Mouse (Mus musculus) hindbrain, embryonic 11.5 days (tissue): ENCODE data around the gene Cd96. TPM values are rescaled to one million over a fixed set of nuclear protein-coding genes. Genes with fewer than 3 reads are reported as not detected.

Experiments
- ATAC-seq: fragments of 200-750 bp; cut with Nextera tagmentation; 2 replicates; pipeline ENCODE4 v1.8.0; 2017; ENCODE audit warnings: mild to moderate bottlenecking, moderate TSS enrichment, moderate library complexity; ENCODE audit not compliant: low FRiP score
- DNase-seq: peaks from one replicate; pipeline ENCODE4 v3.0.0-alpha.2; 2015; ENCODE audit warnings: low spot score
- H3K27ac ChIP-seq: fragments of 300-500 bp; sonication (generic); 2 replicates; pipeline ENCODE4 v1.5.1; 2014; ENCODE audit warnings: mild to moderate bottlenecking, low read depth, low read length
- H3K27me3 ChIP-seq: fragments of 300-500 bp; sonication (generic); 2 replicates; pipeline ENCODE4 v1.6.1; 2014; ENCODE audit warnings: mild to moderate bottlenecking, low read length, moderate library complexity, mixed read lengths; ENCODE audit not compliant: control insufficient read depth, insufficient read depth
- H3K36me3 ChIP-seq: fragments of 300-500 bp; sonication (generic); 2 replicates; pipeline ENCODE4 v1.6.1; 2014; ENCODE audit warnings: mild to moderate bottlenecking, low read length, moderate library complexity, mixed read lengths; ENCODE audit not compliant: control insufficient read depth, insufficient read depth
- H3K4me1 ChIP-seq: fragments of 300-500 bp; sonication (generic); replicated peaks from 2 replicates; pipeline ENCODE4 v1.6.1; 2014; ENCODE audit warnings: low read length, mixed read lengths; ENCODE audit not compliant: control insufficient read depth, insufficient read depth
- H3K4me2 ChIP-seq: fragments of 300-500 bp; sonication (generic); replicated peaks from 2 replicates; pipeline ENCODE4 v1.6.1; 2014; ENCODE audit warnings: mild to moderate bottlenecking, low read depth, low read length
- H3K4me3 ChIP-seq: fragments of 300-500 bp; sonication (generic); 2 replicates; pipeline ENCODE4 v1.5.1; 2014; ENCODE audit warnings: low read depth, low read length
- H3K9ac ChIP-seq: fragments of 300-500 bp; sonication (generic); 2 replicates; pipeline ENCODE4 v1.6.1; 2014; ENCODE audit warnings: low read depth, low read length
- H3K9me3 ChIP-seq: fragments of 300-500 bp; sonication (generic); 2 replicates; pipeline ENCODE4 v1.6.1; 2016; ENCODE audit warnings: low read length; ENCODE audit not compliant: control insufficient read depth
- WGBS: fragments of 180-500 bp; shearing (Covaris S2); extraction: QIAGEN DNeasy Blood & Tissue Kit; methylation state at CpG from one replicate; pipeline ENCODE4 v1.1.7; 2014; 5-methylcytosine and 5-hydroxymethylcytosine counted together
- polyA plus RNA-seq: library from polyadenylated mRNA; unstranded; fragments of >200 nt; fragmentation: Nextera tagmentation; extraction: Ambion mirVana; gene quantifications from 2 replicates; pipeline ENCODE4 v1.2.1, GENCODE M21; 2014

Cd96 gene
- polyA plus RNA-seq, 1 experiment from 2014 or later = 0.08 TPM

DNA sequence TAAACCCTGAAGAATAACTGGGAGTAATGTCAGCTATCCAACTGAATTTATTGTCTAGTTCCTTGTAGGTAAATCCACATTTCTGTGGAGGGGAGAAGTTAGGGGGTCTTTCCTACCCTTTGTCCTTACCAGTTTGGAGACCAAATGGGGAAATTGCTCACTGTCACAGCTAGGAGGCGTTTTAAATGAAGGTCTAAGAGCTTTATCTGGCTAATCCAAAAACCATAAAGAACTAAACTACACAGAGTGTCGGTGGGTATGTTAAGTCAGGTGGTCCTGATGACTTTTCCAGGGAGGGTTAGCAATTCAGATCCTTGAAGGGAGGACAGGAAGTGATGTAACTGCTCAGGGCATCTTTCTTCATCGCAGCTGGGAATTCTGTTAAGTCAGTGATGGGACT is 556 bp upstream of the Cd96 start:
- no peak overlapping the region for H3K4me2 ChIP-seq
- DNase-seq (no peak), ATAC-seq (no peak)
- no peaks in the 10 kb centered on the region for H3K4me1 ChIP-seq
- H3K27ac ChIP-seq = no peak overlapping the region
- H3K36me3 ChIP-seq = no peaks in the 10 kb centered on the region
- H3K9me3 ChIP-seq = no peaks in the 10 kb centered on the region
- H3K9ac ChIP-seq = no peak overlapping the region
- H3K4me3 ChIP-seq = no peak overlapping the region
- no peaks in the 10 kb centered on the region for H3K27me3 ChIP-seq
- 69% methylated on average over 3 of the region's 3 CpGs for WGBS

GRCm38 (mm10) chr16:46117645-46118044 is 2.4 kb downstream of the Cd96 start:
- no peaks in the 10 kb centered on the region for H3K4me1 ChIP-seq
- H3K36me3 ChIP-seq = no peaks in the 10 kb centered on the region
- 86% methylated on average over 3 of the region's 3 CpGs for WGBS
- no peak overlapping the region for H3K4me3 ChIP-seq
- H3K9ac ChIP-seq = no peak overlapping the region
- DNase-seq (no peak), ATAC-seq (no peak)
- H3K27me3 ChIP-seq = no peaks in the 10 kb centered on the region
- no peak overlapping the region for H3K4me2 ChIP-seq
- no peak overlapping the region for H3K27ac ChIP-seq
- H3K9me3 ChIP-seq = no peaks in the 10 kb centered on the region

- no peak overlapping the region for H3K4me2 ChIP-seq
- WGBS = 79% methylated on average over 2 of the region's 2 CpGs
- H3K9ac ChIP-seq = no peak overlapping the region
- no peaks in the 10 kb centered on the region for H3K27me3 ChIP-seq
- DNase-seq = no peak
- no peak for ATAC-seq
- H3K36me3 ChIP-seq = no peaks in the 10 kb centered on the region
- no peak overlapping the region for H3K4me3 ChIP-seq
- no peaks in the 10 kb centered on the region for H3K4me1 ChIP-seq
- H3K27ac ChIP-seq = no peak overlapping the region
- H3K9me3 ChIP-seq = no peaks in the 10 kb centered on the region
These were observed 5.3 kb downstream of the Cd96 start for GRCm38 (mm10) chr16:46114727-46115126.

DNA sequence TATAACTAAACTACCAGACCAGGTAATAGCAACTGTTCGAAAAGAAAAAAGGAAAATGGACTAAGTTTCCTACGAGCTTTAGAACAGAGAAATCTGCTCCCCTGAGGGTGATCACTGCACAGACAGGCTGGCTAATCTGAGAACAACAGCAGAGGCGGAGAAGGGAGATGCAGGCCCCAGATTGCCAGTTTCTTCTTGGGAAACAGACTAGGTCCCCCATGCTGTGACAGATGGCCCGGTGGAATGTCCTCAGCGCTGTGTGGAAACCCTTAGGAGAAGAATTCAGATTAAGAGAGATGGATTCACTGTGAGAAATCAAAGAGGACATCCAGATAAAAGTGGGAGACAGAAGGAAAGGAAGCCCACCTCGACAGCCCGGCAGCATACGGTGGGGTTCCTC is 10.5 kb downstream of the Cd96 start:
- Histone ChIP-seq H3K4me3 (no peak overlapping the region), H3K9me3 (no peaks in the 10 kb centered on the region), H3K9ac (no peak overlapping the region), H3K4me2 (no peak overlapping the region), H3K36me3 (no peaks in the 10 kb centered on the region), H3K4me1 (no peaks in the 10 kb centered on the region), H3K27me3 (no peaks in the 10 kb centered on the region), H3K27ac (no peak overlapping the region)
- DNase-seq (no peak), ATAC-seq (no peak)
- 60% methylated on average over 8 of the region's 8 CpGs for WGBS

DNA sequence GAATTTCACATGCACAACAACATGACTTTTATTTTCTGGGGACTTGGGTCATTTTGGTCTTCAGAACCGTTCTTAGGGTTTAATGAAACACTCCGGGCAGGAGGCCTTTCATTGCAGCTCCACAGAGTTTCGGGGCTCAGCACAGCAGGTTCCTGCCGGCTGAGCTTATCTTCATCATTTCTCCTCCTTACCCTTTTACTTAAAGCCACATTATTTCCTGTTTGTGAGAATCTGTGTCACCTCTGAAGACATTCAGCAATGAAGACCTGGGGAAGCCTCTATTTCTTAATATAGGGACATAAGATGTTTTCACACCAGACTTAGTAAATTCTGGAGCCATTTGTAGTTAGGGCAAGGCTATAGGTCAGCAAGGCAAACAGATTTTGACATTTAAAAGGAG is 12.6 kb downstream of the Cd96 start:
- Histone ChIP-seq H3K27ac (no peak overlapping the region), H3K4me1 (no peaks in the 10 kb centered on the region), H3K4me2 (no peak overlapping the region), H3K9ac (no peak overlapping the region), H3K36me3 (no peaks in the 10 kb centered on the region), H3K27me3 (no peaks in the 10 kb centered on the region), H3K4me3 (no peak overlapping the region), H3K9me3 (no peaks in the 10 kb centered on the region)
- no peak for DNase-seq
- WGBS = 77% methylated on average over 4 of the region's 4 CpGs
- no peak for ATAC-seq

DNA sequence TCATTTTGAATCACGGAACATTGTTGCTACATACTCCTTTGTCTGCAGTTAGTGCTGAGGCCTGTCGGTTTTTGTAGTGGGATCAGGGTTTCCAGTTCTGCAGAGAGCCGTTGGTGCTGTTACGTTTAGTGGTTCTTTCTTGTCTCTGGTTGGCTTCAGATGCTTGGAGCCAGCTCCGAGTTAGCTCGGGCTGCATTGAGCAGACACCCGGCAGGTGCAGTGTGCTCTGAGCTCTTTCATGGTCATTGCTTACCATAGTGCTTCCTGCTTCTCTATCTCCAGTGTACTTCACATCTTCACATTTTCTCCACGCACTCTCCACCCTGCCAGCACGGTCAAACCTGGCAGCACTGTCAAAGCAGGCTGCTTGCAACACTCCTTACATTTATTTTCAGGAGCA is 15.6 kb downstream of the Cd96 start:
- no peak overlapping the region for H3K4me3 ChIP-seq
- no peaks in the 10 kb centered on the region for H3K36me3 ChIP-seq
- H3K4me2 ChIP-seq = no peak overlapping the region
- H3K9ac ChIP-seq = no peak overlapping the region
- no peaks in the 10 kb centered on the region for H3K27me3 ChIP-seq
- H3K9me3 ChIP-seq = no peaks in the 10 kb centered on the region
- no peak overlapping the region for H3K27ac ChIP-seq
- ATAC-seq = no peak
- no peaks in the 10 kb centered on the region for H3K4me1 ChIP-seq
- WGBS = 81% methylated on average over 9 of the region's 9 CpGs
- DNase-seq = no peak

DNA sequence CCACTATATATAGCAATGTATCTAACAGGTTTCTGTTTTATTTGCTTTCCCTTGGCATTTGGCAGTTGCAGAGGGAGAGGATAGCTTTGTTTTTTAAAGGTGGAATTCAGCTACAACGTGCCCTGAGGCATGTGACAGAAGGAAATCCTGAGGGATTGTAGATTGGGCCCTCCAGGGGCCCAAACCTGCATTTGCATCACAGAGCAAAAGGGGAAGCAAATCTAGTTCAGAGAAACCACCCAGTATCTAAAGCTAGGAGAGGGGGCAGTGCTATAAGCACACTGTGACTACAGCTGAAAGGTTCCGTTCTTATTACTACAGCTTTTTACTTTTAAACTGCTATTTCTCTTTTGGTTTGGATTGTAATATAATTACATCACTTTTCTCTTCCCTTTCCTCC is 18.3 kb downstream of the Cd96 start:
- no peak for DNase-seq
- 19% methylated on average over 2 of the region's 2 CpGs for whole genome bisulfite sequencing

GRCm38 (mm10) chr16:46100286-46100685 is 19.8 kb downstream of the Cd96 start:
- no peak overlapping the region for H3K4me3 ChIP-seq
- no peaks in the 10 kb centered on the region for H3K4me1 ChIP-seq
- no peak overlapping the region for H3K9ac ChIP-seq
- H3K36me3 ChIP-seq = no peaks in the 10 kb centered on the region
- WGBS = 47% methylated on average over 2 of the region's 2 CpGs
- no peaks in the 10 kb centered on the region for H3K9me3 ChIP-seq
- H3K4me2 ChIP-seq = no peak overlapping the region
- H3K27ac ChIP-seq = no peak overlapping the region
- peak; percentile 2 for DNase-seq
- H3K27me3 ChIP-seq = no peaks in the 10 kb centered on the region
- no peak for ATAC-seq

More for the DNA sequence above, 18.3 kb downstream of the Cd96 start:
- H3K4me1 ChIP-seq = no peaks in the 10 kb centered on the region
- H3K27ac ChIP-seq = no peak overlapping the region
- H3K4me2 ChIP-seq = no peak overlapping the region
- H3K4me3 ChIP-seq = no peak overlapping the region
- H3K9me3 ChIP-seq = no peaks in the 10 kb centered on the region
- no peaks in the 10 kb centered on the region for H3K36me3 ChIP-seq
- ATAC-seq = no peak
- H3K27me3 ChIP-seq = no peaks in the 10 kb centered on the region
- H3K9ac ChIP-seq = no peak overlapping the region

DNA sequence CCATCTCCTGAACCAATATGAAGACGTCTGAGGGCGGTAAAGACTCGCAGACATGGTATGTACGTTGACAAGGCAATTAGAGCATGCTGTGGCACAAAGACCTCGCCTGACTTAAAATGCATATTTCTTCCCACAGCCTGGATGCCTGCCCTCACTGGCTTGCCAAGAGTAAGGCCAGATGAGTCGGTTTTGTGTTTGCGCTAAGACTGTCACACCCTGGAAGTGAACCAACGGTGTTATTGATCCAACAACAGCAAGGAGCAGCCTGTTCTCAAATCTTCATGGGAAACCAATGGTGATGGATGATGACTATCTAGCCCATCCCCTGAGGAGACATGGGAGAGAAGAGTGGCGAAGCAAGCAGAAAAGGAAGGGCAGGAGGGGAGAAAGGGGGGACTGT is 22.6 kb downstream of the Cd96 start:
- no peak overlapping the region for H3K9ac ChIP-seq
- no peak overlapping the region for H3K27ac ChIP-seq
- H3K27me3 ChIP-seq = no peaks in the 10 kb centered on the region
- H3K36me3 ChIP-seq = no peaks in the 10 kb centered on the region
- no peak overlapping the region for H3K4me2 ChIP-seq
- DNase-seq = peak; percentile 2
- 75% methylated on average over 9 of the region's 9 CpGs for WGBS
- ATAC-seq = no peak
- H3K4me1 ChIP-seq = no peaks in the 10 kb centered on the region
- H3K9me3 ChIP-seq = no peaks in the 10 kb centered on the region
- no peak overlapping the region for H3K4me3 ChIP-seq
